Mouse (Mus musculus) G1E (cell line): ENCODE measurements around the gene Ankrd31.

Source experiments
- CTCF ChIP-seq: IDR thresholded peaks from 2 replicates; pipeline ENCODE4 v1.5.1; 2012; ENCODE audit warnings: low read depth, low read length, inconsistent platforms, mixed read lengths
- GATA1 ChIP-seq: IDR thresholded peaks from 2 replicates; pipeline ENCODE4 v1.6.1; 2012; ENCODE audit warnings: borderline replicate concordance, low read length, inconsistent platforms, mixed read lengths
- POLR2AphosphoS5 ChIP-seq: IDR thresholded peaks from 2 replicates; pipeline ENCODE4 v1.6.1; 2012; ENCODE audit warnings: low read depth, low read length, inconsistent platforms; ENCODE audit not compliant: insufficient replicate concordance
- TAL1 ChIP-seq: conservative IDR thresholded peaks from 2 replicates; pipeline ENCODE4 v1.6.1; 2012; ENCODE audit warnings: low read depth, low read length, inconsistent platforms, mixed read lengths

DNA sequence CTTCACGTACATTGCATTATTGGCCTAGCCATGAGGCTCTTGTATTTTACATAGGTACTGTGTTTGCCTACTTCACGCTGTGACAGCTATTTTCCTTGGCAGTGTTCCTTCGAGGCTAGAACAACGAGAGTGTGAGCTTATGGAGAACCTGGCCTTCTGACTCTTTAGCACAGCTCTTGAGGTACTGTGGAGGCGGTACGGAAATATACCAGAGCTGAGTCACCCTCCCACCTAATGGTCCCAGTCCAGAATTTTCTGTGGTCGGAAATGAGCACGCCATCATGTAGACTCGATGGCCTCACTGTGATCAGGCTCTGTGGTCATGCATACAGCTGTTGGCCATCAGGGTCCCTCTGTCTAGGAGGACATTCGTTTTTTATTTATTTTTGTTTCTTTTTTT is 191.6 kb downstream of the Ankrd31 start:
- TF ChIP-seq CTCF (no peak), GATA1 (no peak), TAL1 (no peak), POLR2AphosphoS5 (no peak)
